Mouse (Mus musculus) erythroblast, adult 5-6 weeks (primary cell): Measurements from ENCODE around the gene Fam222b. TPM values are rescaled to one million over a fixed set of nuclear protein-coding genes. Genes with fewer than 3 reads are reported as not detected.
"Not testable (repeated sequence)": the region's sequence is repeated elsewhere in the genome, so short reads cannot be mapped to it uniquely, and the experiment has no call there.

Experiments
- ATAC-seq: replicated peaks from 2 replicates; pipeline ENCODE4 v1.8.0; 2016; ENCODE audit warnings: moderate number of reproducible peaks, mild to moderate bottlenecking, moderate TSS enrichment, inconsistent platforms; ENCODE audit not compliant: poor library complexity, low FRiP score, severe bottlenecking
- total RNA-seq, 2 experiments: library from RNA; stranded (forward) in 1 of 2; stranded (reverse) in 1 of 2; fragments of 150-400 nt in 1 of 2; fragments of 200-764, 138-1000 nt in 1 of 2; gene quantifications; 2 replicates each; pipeline versions ENCODE4 v1.2.3 to v1.2.4; 2015 to 2017; ENCODE audit warnings: low replicate concordance in 2 of 2

Fam222b gene
- total RNA-seq, 2 experiments from 2014 or later, result 3.7 to 14.8 TPM

- peak; percentile 63 for ATAC-seq
These were observed 82.0 kb downstream of the Fam222b start, which contains the start of the genes Nek8 and Tlcd1 for GRCm38 (mm10) chr11:78176402-78176862. Nek8 (minus strand) TSS chr11:78176675. Tlcd1 (plus strand) TSS chr11:78176711.

- ATAC-seq, result peak; percentile 11
These were observed 82.5 kb downstream of the Fam222b start for GRCm38 (mm10) chr11:78176905-78177331.

- ATAC-seq, result peak; percentile 39
These were observed 83.0 kb downstream of the Fam222b start for GRCm38 (mm10) chr11:78177437-78177836.

- peak; percentile 60 for ATAC-seq
These were observed 83.7 kb downstream of the Fam222b start for GRCm38 (mm10) chr11:78177903-78178858.

- no peak for ATAC-seq
These were observed 84.5 kb downstream of the Fam222b start for GRCm38 (mm10) chr11:78178859-78179437.

- no peak for ATAC-seq
These were observed 85.1 kb downstream of the Fam222b start for GRCm38 (mm10) chr11:78179438-78179999.

GRCm38 (mm10) chr11:78180081-78180761, 85.8 kb downstream of the Fam222b start:
- ATAC-seq, result no peak

- ATAC-seq, result no peak
These were observed 87.4 kb downstream of the Fam222b start for GRCm38 (mm10) chr11:78181830-78182357.

GRCm38 (mm10) chr11:78182450-78182849, 88.0 kb downstream of the Fam222b start:
- no peak for ATAC-seq

GRCm38 (mm10) chr11:78182961-78183844, 88.7 kb downstream of the Fam222b start, which contains the start of gene Rpl23a:
Rpl23a (minus strand) TSS chr11:78183584.
- ATAC-seq, result peak; percentile 86

- ATAC-seq, result no peak
These were observed 89.5 kb downstream of the Fam222b start for GRCm38 (mm10) chr11:78183884-78184514.

GRCm38 (mm10) chr11:78184702-78185101, 90.2 kb downstream of the Fam222b start:
- ATAC-seq, result not testable (repeated sequence)

GRCm38 (mm10) chr11:78188331-78189233, 94.1 kb downstream of the Fam222b start, which contains the start of gene Rab34:
Rab34 (plus strand) TSS chr11:78188430.
- ATAC-seq, result no peak

- no peak for ATAC-seq
These were observed 95.0 kb downstream of the Fam222b start for GRCm38 (mm10) chr11:78189234-78190040.

GRCm38 (mm10) chr11:78190041-78190440, 95.6 kb downstream of the Fam222b start:
- ATAC-seq, result no peak

- ATAC-seq, result no peak
These were observed 98.7 kb downstream of the Fam222b start, which contains the start of gene Proca1 for GRCm38 (mm10) chr11:78193113-78193512. Proca1 (plus strand) TSS chr11:78193392.
